Mouse (Mus musculus): ENCODE measurements at regions not wholly inside any gene's neighbourhood (a gene's known extent, or its start where the extent isn't known, plus 50 kb on each side); places are given as distances from the start of the nearest gene placed in this dataset.

DNA sequence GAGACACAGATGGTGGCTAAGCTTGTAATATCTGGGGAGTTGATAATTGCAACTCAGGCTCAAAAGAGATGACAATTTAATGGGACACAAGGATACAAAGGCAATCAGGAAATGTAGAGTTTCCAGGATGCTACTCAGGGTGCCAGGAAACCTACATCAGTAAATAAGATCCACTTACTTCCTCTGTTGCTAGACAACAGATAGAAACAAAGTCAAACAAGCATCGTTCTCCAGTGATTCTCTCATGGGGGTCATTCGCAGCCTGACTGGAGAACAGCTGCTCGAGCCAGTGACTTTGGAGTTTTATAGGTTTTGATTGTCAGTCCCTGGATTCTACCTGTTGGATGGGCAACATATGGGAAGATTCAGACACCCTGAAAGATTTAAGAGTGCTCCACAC, 1026.5 kb downstream of the Ttll7 start:
- Histone ChIP-seq H3K27me3 (replicated peaks; ENCODE audit: control insufficient read depth, insufficient read depth, low read length) (no peaks in the 10 kb centered on the region), H3K4me3 (ENCODE audit: low read depth, low read length) (no peak overlapping the region), H3K9me3 (ENCODE audit: control insufficient read depth) (no peaks in the 10 kb centered on the region), H3K36me3 (ENCODE audit: control insufficient read depth, insufficient read depth) (no peaks in the 10 kb centered on the region), H3K4me1 (replicated peaks; ENCODE audit: control insufficient read depth, insufficient read depth, low read length) (no peaks in the 10 kb centered on the region; the same call in 1 of the 2 replicates), H3K9ac (ENCODE audit: low read depth, low read length) (no peak overlapping the region), H3K4me2 (replicated peaks; ENCODE audit: low read depth) (no peak overlapping the region), H3K27ac (ENCODE audit: low read depth, low read length) (no peak overlapping the region)
- WGBS, result 42% methylated on average over 3 of the region's 3 CpGs
- no peak for TF ChIP-seq CTCF (IDR thresholded peaks at IDR 0.05; ENCODE audit: low read depth)
- ATAC-seq, result no peak

DNA sequence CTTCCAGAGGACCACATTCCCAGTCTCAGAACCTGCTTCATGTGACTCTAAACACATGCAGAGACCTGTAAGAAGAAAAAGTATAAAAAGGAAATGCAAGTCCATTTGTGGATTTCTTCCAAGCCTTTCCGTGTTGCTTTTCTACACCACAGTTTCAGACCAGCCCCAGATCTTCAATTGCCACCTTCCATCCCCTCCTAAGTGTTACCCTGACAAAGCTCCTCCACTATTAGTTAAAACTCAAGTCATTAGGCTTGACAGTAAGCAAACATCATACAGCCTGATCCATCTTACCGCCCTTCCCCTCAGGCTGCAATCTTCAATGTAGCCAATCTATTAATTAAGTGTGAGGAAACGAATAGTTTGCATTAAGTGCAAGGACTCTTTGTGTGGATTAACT, 1016.1 kb downstream of the Ttll7 start:
- 50% methylated on average over 3 of the region's 3 CpGs for WGBS
- Histone ChIP-seq H3K4me3 (ENCODE audit: low read depth, low read length) (no peak overlapping the region), H3K4me1 (replicated peaks; ENCODE audit: control insufficient read depth, insufficient read depth, low read length) (no peaks in the 10 kb centered on the region), H3K27ac (ENCODE audit: low read depth, low read length) (no peak overlapping the region), H3K36me3 (ENCODE audit: control insufficient read depth, insufficient read depth) (no peaks in the 10 kb centered on the region), H3K27me3 (replicated peaks; ENCODE audit: control insufficient read depth, insufficient read depth, low read length) (no peaks in the 10 kb centered on the region), H3K9ac (ENCODE audit: low read depth, low read length) (no peak overlapping the region), H3K4me2 (replicated peaks; ENCODE audit: low read depth) (no peak overlapping the region), H3K9me3 (ENCODE audit: control insufficient read depth) (no peaks in the 10 kb centered on the region)
- ATAC-seq, result no peak
- TF ChIP-seq CTCF (IDR thresholded peaks at IDR 0.05; ENCODE audit: low read depth), result no peak

DNA sequence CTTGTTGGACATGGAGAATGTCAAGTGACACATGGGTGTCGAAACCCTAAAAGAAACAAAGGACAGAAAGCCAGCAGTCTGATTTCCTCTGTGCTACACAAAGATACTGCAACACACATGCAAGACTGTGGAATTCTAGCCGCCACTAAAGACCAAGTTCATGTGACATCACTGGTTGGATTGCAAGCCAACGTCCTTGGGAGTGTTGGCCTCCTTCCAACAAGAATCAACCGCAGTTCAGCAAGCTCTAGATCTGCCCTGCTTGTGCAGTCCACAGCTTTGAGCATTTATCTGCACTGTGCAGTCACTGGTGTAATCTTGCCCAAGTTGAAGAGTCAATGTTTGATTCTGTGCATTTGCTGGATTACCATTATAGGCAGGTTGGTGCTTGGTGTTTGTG, 1001.2 kb downstream of the Ttll7 start:
- 51% methylated on average over 4 of the region's 4 CpGs for WGBS
- no peaks in the 10 kb centered on the region for H3K36me3 ChIP-seq (ENCODE audit: control insufficient read depth, insufficient read depth)
- no peak for TF ChIP-seq CTCF (IDR thresholded peaks at IDR 0.05; ENCODE audit: low read depth)
- H3K4me3 ChIP-seq (ENCODE audit: low read depth, low read length), result no peak overlapping the region
- H3K4me1 ChIP-seq (replicated peaks; ENCODE audit: control insufficient read depth, insufficient read depth, low read length), result no peaks in the 10 kb centered on the region
- no peak for ATAC-seq
- H3K27ac ChIP-seq (ENCODE audit: low read depth, low read length), result no peak overlapping the region
- no peak overlapping the region for H3K9ac ChIP-seq (ENCODE audit: low read depth, low read length)
- no peaks in the 10 kb centered on the region for H3K27me3 ChIP-seq (replicated peaks; ENCODE audit: control insufficient read depth, insufficient read depth, low read length)
- no peak overlapping the region for H3K4me2 ChIP-seq (replicated peaks; ENCODE audit: low read depth)
- no peaks in the 10 kb centered on the region for H3K9me3 ChIP-seq (ENCODE audit: control insufficient read depth)

DNA sequence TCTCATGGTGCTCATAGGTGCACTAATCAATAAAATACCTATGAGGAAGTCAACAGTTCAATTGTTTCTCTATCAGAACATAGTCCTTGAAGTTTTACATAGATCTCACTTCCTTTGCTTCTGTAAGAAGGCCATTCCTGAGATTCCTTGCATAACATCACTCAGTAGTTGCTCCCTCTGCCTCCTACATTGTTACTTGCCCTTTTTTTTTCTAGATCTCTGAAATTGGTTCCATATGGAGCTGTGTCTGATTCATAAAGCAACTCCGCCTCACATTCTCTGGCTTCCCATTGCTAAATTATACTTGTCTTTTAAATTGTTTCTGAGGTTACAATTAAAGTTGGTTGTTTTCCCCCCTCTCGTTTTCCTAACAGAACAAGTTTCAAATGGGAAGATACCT, 1000.7 kb downstream of the Ttll7 start:
- no peak for TF ChIP-seq CTCF (IDR thresholded peaks at IDR 0.05; ENCODE audit: low read depth)
- Histone ChIP-seq H3K27ac (ENCODE audit: low read depth, low read length) (no peak overlapping the region), H3K9ac (ENCODE audit: low read depth, low read length) (no peak overlapping the region), H3K27me3 (replicated peaks; ENCODE audit: control insufficient read depth, insufficient read depth, low read length) (no peaks in the 10 kb centered on the region), H3K4me1 (replicated peaks; ENCODE audit: control insufficient read depth, insufficient read depth, low read length) (no peaks in the 10 kb centered on the region), H3K4me2 (replicated peaks; ENCODE audit: low read depth) (no peak overlapping the region), H3K36me3 (ENCODE audit: control insufficient read depth, insufficient read depth) (no peaks in the 10 kb centered on the region), H3K4me3 (ENCODE audit: low read depth, low read length) (no peak overlapping the region), H3K9me3 (ENCODE audit: control insufficient read depth) (no peaks in the 10 kb centered on the region)
- ATAC-seq, result no peak
- WGBS, result 97% methylated on average over 2 of the region's 2 CpGs

DNA sequence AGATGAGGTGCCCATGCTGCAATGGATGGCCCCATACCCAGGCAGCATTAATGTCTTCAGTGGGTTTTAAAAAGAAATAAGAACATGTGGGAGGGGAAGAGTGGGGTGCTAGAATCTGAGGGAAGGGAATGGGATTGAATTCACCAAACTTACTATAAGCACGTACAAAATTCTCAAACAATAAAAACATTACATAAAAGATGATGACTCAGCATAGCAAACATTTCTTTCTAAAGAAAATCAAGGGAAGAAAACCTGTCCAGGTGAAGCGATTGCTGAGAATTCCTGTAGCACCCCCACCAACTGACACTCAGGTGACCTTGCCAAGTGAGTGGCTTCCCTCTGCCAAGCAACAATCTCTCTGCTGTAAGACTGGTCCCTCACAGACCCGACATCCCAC, 989.2 kb downstream of the Ttll7 start:
- Histone ChIP-seq H3K9ac (ENCODE audit: low read depth, low read length) (no peak overlapping the region), H3K9me3 (ENCODE audit: control insufficient read depth) (no peaks in the 10 kb centered on the region), H3K27me3 (replicated peaks; ENCODE audit: control insufficient read depth, insufficient read depth, low read length) (no peaks in the 10 kb centered on the region), H3K4me1 (replicated peaks; ENCODE audit: control insufficient read depth, insufficient read depth, low read length) (no peaks in the 10 kb centered on the region), H3K4me3 (ENCODE audit: low read depth, low read length) (no peak overlapping the region), H3K36me3 (ENCODE audit: control insufficient read depth, insufficient read depth) (no peaks in the 10 kb centered on the region), H3K4me2 (replicated peaks; ENCODE audit: low read depth) (no peak overlapping the region), H3K27ac (ENCODE audit: low read depth, low read length) (no peak overlapping the region)
- 54% methylated on average over 3 of the region's 3 CpGs for WGBS
- no peak for TF ChIP-seq CTCF (IDR thresholded peaks at IDR 0.05; ENCODE audit: low read depth)
- ATAC-seq, result no peak

DNA sequence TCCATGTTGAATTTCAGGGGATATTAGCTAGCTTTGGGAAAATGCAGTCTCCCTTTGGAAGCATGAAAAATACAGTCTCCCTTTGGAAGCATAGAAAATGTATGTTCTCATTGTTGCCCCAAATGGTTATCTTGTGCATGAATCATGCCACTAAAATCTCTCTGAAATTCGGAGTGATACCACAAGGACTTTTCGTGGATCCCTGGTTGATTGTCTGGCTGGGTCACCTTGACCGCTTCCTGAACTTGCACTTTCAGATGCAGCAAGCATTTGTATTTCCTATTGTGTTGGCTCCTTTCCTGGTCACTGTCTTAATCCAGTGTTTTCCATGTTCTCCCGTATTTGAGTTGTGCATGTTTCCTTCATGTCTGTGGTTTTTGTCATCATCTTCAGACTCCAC, 986.6 kb downstream of the Ttll7 start:
- H3K36me3 ChIP-seq (ENCODE audit: control insufficient read depth, insufficient read depth), result no peaks in the 10 kb centered on the region
- H3K4me1 ChIP-seq (replicated peaks; ENCODE audit: control insufficient read depth, insufficient read depth, low read length), result no peaks in the 10 kb centered on the region
- H3K9ac ChIP-seq (ENCODE audit: low read depth, low read length), result no peak overlapping the region
- no peak for TF ChIP-seq CTCF (IDR thresholded peaks at IDR 0.05; ENCODE audit: low read depth)
- no peak overlapping the region for H3K27ac ChIP-seq (ENCODE audit: low read depth, low read length)
- H3K4me2 ChIP-seq (replicated peaks; ENCODE audit: low read depth), result no peak overlapping the region
- no peaks in the 10 kb centered on the region for H3K9me3 ChIP-seq (ENCODE audit: control insufficient read depth)
- H3K27me3 ChIP-seq (replicated peaks; ENCODE audit: control insufficient read depth, insufficient read depth, low read length), result no peaks in the 10 kb centered on the region
- WGBS, result 72% methylated on average over 4 of the region's 4 CpGs
- ATAC-seq, result no peak
- H3K4me3 ChIP-seq (ENCODE audit: low read depth, low read length), result no peak overlapping the region

DNA sequence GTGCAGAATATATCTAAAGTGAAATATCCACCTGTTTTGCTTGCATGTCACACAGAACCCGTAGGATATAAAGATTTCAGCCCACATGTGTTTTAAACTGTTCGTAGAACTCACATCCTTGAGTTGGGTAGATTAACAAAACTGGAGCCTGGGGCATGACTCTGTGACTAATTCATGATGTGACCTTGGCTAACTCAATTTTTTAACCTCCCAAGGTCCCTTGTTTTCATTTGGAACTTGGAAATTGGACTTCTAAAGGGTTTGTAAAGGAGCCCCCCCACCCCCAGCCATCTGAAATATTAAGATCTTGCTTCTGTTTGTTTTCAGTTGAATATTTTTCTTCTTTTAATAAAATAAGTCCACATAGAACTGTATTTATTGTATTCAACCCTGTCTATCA, 983.5 kb downstream of the Ttll7 start:
- no peak overlapping the region for H3K4me2 ChIP-seq (replicated peaks; ENCODE audit: low read depth)
- H3K36me3 ChIP-seq (ENCODE audit: control insufficient read depth, insufficient read depth), result no peaks in the 10 kb centered on the region
- TF ChIP-seq CTCF (IDR thresholded peaks at IDR 0.05; ENCODE audit: low read depth), result no peak
- H3K4me3 ChIP-seq (ENCODE audit: low read depth, low read length), result no peak overlapping the region
- H3K27me3 ChIP-seq (replicated peaks; ENCODE audit: control insufficient read depth, insufficient read depth, low read length), result no peaks in the 10 kb centered on the region
- H3K27ac ChIP-seq (ENCODE audit: low read depth, low read length), result no peak overlapping the region
- 84% methylated on average over 2 of the region's 2 CpGs for WGBS
- no peaks in the 10 kb centered on the region for H3K4me1 ChIP-seq (replicated peaks; ENCODE audit: control insufficient read depth, insufficient read depth, low read length)
- H3K9ac ChIP-seq (ENCODE audit: low read depth, low read length), result no peak overlapping the region
- H3K9me3 ChIP-seq (ENCODE audit: control insufficient read depth), result no peaks in the 10 kb centered on the region
- no peak for ATAC-seq
